Mouse (Mus musculus) urinary bladder, postnatal 36 days (tissue): Measurements from ENCODE around the gene Rab23.

Source experiments
- DNase-seq, 2 experiments: peaks; one replicate each; pipeline ENCODE4 v3.0.0; 2022; ENCODE audit warnings: low spot score in 2 of 2, mixed read lengths in 1 of 2

Gene Rab23

DNA sequence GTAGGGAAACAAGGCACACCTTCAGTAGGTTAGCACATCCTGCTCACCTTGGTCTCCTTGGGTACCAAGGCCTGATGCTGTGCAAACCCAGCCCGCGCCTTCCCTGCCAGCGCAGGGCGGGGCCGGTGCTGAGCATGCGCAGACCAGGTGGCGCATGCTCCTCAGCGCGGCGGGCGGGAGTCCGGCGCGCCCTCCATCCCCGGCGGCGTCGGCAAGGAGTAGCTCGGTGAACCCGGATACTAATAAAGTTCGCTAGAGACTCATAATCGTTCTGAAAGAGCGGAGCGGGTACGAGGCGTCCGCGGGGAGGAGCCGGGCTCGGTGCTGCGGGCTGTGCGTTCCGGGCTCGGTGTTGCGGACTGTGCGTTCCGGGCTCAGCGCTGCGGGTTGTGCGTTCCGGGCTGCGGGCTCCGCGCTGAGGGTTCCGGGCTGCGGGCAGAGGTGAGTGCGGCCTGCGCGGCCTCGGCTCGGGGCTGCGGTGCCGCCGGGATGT, at the start of gene Rab23:
TSS of gene Rab23 (plus strand) at position 155 of the 493 bp plus-strand sequence.
- DNase-seq: peak; percentile 67 to 72

DNA sequence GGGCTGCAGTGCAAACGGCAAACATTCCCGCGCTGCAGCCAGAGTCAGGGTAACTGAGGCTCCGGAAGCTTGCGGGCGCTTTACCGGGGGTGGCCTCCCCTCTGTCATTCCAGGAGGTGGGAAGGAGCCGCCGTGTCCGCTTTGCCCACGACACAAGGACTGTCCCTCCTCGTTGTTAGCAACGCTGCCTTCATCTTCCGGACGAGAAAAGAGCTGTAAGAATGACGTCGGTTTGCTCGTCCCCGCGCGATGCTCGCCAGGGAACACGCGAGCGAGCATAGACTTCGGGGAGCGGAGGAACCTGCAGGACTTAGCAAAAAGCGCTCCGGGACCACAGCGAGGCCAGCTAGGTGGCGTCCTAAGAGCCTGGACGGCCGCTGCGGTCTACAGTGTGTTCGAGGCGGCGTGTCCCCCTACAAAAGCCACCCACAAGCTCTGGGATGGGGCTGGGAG, 49.5 kb upstream of the Rab23 start:
- DNase-seq: peak; percentile 19 to 51

DNA sequence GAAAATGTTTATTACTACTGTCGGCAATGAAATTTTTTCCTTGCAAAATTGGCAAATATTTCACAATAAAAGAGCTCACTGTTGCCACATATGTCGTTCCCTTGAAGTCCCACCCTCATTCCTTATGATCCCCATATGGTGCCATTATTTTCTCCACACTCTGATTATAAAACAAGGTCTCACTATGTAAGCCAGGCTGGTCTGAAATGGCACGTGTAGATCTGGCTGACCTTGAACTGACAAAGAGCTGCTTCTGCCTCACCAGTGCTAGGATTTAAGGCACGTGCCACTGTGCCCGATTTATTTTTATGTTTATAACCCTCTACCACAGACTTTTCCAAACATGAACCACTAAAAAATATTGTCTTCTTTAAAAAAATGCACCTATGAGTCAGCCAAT, 48.2 kb upstream of the Rab23 start:
- DNase-seq: no peak

DNA sequence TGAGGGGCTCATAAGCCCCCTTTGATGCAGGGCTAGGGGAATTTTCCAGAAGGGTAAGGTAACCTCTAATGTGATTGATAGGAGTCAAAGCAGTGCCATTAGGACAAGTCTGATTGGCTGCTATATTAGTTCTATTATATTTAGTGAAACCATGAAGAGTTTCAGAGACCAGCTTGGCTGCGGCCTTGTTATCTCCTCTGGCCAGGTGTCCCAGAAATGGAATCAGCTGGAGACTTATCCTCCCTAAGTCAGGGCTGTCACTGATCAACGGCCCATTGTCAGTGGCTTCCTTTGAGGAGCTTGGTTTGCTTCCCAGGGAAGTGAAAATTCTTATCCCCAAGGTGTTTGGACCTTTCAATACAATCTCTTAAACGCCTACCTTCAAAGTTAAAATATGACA, 47.6 kb upstream of the Rab23 start:
- DNase-seq: no peak

DNA sequence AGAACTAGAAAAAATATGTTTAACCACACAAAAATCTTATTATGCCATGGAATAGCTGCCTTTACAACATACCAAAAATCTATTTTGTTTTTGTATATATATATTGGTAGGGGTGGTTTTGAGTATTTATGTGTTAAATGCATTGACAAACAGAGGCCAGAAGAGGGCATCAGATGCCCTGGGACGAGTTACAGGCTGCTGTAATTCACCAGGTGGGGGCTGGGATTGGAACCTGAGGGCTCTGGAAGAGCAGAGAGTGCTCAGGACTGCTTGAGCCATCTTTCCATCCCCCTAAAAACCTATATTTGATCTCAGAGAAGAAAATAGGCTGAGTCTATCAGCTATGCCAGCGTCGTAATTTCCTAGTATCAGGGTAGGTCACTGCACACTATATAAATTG, 47.2 kb upstream of the Rab23 start:
- no peak for DNase-seq

DNA sequence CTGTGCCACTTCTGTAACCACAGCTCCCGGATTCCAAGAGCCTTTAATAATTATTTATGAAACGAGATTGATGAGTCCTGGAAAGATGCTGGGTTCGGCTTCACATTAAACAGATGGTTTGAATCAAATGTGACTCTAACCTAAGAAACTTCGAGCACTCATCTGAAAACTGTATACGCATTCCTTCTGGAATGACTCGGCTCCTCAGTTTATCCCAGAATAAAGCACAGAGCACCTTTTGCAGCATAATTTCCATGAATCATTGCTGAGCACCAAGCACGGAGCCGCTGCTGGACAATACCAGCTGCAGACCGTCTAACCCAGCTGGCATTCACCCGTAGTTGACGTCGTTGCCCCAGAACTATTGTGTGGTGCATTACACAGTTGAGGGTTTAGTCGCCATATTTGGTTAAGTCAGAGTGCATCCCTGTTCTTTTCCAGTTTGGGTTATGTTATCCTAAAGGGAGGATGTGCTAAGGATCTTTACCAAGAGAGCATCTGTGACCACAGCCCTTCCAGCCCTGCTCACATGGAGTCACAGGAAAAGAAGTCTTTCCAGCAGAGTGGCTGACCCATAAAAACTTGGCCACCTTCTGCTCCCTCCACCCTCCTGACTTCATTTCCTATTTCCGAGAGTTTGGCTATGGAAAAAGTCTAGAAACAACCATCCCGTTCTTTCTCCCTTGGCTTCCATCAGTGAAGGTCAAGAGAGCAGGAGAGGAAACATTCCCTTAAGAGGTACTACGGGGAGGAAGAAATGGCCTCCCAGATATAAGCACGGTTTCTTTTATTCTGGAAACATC, 46.3 kb upstream of the Rab23 start:
- DNase-seq: no peak

DNA sequence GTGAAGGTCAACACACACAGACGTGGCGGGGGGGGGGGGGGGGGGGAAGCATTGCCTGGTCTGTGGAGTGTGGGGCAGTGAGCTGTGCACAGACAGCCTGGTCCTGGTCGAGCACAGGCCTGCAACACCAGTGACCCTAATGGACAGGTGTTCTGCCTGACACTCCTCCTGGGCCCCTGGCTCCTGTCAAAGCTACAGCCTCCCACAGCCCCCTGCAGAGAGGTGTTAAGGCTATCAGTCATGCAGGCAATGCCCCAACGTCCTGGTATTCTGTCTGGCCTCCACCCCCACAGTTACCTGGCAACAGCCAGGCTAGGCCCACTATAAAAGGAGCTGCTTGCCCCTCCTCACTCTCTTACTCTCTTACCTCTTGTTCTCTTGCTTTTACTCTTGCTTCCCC, 39.3 kb upstream of the Rab23 start:
- no peak for DNase-seq

DNA sequence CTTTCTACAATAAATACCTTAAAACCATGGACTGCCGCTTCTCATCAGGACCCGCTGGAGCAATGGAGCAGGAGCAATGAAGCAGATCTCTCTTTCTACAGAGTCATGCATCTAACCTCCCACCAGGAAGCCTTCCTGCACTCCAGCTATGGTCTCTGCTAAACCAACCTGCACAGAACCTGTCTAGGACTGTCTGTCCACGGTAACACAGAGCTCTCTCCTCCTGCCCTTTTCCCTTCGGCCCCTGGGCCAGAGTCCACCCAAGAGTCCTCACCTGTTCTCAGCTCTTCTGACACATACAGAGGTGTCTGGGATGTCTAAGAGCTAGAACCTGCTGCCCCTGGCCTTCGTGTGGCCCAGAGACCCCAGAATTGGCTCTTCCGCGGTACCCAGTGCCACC, 38.8 kb upstream of the Rab23 start:
- no peak for DNase-seq

DNA sequence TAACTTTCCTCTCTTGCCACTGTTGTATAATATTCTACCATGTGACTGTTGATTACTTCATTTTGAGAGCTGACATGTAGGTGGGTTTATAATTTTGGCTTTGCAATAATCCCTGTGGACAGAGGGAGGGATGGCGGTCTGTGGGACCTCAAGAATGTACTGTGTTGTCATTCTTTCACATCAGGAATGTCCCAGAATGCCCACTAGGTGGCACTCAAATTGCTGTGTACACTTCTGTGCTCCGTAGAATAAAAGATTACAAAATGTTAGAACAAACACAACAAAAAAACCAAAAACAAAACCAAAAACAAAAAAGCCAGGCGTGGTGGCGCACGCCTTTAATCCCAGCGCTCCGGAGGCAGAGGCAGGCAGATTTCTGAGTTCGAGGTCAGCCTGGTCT, 35.2 kb upstream of the Rab23 start:
- peak in 1 of 2 experiments; percentile 24 for DNase-seq

DNA sequence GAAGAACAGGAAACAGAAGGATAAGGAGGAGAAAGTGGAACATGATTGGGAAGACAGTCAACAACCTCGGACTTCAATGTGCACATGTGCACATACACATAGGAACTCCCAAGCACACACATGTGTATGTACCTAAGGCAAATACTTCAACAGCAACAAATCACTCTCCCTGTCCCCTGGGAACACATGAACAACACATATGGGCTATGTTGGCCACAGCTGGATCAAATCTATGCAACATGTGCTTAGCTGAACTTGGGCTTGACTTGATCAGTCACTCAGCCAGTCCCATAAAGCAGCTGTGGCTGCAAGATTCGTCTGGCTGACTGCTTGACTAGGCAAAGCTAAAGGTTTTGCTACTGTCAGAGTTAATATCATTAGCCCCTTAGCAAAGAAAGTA, 30.9 kb upstream of the Rab23 start:
- DNase-seq: no peak

DNA sequence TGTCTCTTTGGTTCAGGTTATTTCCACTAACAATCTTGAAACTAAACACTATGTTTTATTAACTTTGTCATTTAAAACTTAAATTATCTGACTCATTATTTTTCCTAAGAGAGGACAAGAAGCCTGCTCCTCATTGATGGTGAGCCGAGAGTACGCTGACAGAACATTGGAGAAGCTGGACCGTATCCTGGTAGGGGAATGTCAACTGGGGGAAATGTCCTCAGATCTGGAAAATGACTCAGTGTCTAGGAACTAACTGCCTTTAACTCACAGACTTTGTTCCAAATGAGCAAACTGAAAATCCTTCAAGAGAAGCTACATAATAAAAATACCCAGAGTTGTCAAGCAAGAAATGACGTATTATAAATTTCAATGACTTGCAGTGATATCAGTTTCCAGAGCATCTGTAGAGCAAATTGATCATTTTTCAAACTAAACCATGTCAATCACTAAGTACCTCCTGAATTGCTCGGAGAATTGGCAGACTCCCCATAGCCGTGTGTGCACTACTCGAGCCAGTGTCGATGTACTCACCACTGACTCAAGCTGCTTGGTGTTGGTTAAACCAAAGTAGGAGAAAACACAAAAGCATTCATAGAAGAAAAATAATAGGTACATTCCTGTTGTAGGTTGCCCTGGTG, 30.1 kb upstream of the Rab23 start:
- no peak for DNase-seq

DNA sequence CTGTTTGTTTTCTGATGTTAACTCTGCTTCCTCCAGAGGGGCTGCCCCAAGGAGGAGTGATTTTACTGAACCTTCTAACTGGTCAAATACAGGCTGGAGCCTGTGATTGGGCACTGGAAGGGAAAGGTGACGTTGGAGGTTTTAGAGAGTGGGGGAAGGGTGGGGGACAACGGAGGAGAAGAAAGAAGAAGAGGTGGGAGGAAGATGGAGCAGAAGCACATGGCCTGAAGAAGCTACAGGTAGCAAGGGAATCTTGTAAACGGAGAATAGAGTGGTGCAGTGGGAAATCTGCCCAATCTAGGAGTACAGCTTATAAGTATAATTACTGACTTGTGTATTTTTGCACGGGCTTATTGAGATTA, 29.6 kb upstream of the Rab23 start:
- no peak for DNase-seq

DNA sequence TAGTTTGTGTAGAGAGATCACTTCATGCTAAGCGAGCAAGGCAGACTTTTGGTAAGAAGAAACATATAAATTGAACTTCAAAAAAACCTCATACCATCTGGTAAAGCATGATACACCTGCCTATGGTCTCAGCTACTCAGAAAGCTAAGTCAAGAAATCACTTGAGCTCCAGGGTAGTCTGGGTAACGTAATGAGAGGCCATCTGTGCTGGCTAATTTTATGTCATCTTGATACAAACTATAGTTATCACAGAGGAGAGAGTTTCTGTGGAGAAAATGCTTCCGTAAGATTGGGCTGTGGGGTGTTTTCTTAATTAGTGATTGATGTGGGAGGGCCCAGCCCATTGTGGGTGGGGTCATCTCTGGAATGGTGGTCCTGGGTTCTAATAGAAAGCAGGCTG, 25.8 kb upstream of the Rab23 start:
- DNase-seq: no peak

DNA sequence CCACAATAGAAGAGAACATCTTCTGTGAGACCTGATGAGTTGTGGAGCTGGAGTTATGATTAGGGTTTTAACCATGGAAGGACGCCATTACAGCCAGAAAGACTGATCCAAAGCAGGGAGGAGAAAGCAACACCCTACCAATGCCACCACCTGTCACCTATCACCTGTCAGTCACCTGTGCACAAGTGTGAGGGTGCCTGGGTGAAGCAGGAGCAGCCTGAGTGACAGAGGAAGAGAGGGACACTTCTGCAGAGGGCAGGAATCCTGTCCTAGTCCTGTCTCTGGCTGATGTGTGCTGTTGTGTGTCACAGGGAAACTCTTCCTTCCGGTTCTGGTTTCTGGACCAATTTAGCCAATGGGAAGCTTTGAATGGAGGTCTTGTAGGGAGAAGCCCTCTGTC, 23.7 kb upstream of the Rab23 start:
- no peak for DNase-seq

DNA sequence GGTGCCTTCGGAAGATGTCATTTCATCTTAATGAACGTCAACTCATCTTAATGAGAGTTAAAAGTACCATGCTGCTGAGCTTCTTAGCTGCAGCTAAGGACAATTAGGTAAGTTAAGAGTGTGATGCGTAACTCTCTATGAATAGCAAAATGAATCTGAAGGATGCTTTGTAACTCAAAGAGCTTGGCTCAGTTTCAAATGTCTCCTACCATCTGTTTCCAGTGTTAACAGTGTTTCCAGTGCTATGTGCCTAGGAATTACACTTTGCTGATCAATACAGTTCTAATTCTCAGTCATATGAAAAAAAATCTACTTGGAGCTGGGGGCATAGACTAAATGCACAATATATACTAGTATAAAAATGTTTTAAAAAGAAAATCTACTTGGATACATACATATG, 18.4 kb upstream of the Rab23 start:
- DNase-seq: no peak

DNA sequence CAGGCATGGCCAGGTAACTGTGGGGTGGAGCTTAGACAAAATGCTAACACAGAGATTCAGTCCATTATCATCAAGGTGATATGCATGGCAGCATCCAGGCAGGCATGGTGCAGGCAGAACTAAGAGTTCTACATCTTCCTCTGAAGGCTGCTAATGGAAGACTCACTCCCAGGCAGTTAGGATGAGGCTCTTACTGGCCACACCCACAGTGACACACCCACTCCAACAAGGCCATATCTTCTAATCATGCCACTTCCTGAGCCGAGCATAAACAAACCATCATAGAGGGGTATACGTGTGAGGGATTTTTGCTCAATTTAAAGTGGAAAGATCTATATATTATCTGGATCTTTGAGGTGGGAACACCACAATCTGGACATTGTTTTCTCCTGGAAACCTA, 10.1 kb upstream of the Rab23 start:
- DNase-seq: no peak

DNA sequence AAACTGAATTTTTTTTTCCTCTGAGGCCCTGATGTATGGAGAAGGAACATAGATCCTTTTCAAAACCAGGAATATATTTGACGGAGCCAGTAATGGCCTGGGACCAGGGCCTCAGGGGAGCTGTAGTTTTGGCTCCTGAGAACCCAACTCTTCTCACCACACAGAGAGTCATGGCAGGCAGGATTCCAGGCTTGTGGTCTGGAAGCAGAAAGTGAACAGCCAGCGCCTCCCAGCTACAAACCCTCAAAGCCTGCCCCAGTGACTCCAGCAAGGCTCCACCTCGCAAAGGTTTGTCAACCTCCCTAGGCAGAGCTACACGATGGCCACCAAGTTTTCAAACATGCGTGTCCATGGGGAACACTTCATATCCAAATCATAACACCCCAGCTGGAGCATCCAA, 7.7 kb upstream of the Rab23 start:
- no peak for DNase-seq

DNA sequence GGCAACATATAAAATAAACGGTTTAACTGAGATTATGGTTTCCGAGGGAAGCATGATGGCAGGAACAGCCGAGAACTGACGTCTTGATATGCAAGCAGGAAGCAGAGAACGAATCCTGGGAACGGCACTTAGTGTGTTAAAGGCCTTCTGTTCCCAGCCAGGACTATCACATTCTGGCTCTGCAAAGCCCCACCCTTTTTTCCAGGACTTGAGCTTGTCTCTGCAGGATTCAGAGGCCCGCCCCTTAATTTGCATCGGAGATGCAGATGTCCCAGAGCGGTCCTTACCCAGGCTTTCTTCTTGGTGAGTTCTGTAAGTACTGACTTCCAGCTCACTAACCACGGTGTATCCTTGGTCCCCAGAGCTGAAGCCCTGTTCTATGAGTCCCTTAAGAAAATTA, 4.9 kb upstream of the Rab23 start:
- DNase-seq: no peak

DNA sequence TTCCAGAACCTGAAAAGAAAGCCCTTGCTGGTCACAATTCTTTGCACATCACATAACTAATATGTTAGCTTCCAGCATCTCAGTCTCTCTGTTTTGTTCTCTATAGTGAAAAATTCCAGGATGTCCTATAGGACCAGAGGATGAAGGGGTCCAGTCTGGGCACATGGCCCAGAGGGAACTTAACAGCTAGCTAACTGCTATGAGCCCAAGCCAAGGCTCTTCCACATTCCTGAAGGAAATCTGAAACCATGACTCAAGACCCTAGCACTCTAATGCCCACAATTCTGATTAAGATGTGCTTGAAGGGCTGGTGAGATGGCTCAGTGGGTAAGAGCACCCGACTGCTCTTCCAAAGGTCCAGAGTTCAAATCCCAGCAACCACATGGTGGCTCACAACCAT, 2.1 kb upstream of the Rab23 start:
- no peak for DNase-seq

DNA sequence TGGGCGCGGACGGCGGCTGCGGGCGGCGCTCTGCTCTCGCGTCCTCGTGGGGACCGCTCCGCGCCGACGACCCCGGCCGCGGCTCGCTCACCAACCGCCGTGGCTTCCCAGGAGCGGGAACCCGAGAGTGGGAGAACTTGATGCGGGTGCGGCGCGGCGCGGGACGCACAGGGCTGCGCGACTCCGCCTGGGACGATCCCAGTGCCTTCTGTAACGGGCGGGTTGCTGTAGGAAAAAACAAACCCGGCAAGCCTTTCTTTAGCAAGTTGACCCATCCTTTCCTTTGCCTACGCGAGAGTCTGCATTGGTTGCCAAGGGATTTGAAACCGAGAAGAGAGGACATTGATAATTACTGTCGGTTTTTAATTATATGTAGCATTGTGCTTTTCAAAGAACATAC, 544 bp downstream of the Rab23 start:
- DNase-seq: no peak

DNA sequence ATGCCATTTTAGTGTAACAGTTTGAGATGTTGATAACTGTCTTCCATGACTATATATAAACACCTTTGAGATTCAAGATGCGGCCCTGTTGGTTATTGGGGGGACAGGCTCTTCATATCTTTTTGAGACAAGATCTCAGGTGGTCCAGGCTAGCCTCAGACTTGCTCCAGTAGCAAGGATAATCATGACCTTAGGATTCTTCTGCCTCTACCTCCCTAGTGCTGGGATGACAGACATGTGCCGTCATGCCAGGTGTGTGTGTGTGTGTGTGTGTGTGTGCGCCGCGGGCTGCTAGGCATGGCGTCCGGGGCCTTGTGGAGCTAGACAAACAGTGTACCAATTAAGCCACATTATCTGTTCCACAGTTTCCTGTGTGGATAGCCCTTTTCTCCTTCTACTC, 1.3 kb downstream of the Rab23 start:
- no peak for DNase-seq

DNA sequence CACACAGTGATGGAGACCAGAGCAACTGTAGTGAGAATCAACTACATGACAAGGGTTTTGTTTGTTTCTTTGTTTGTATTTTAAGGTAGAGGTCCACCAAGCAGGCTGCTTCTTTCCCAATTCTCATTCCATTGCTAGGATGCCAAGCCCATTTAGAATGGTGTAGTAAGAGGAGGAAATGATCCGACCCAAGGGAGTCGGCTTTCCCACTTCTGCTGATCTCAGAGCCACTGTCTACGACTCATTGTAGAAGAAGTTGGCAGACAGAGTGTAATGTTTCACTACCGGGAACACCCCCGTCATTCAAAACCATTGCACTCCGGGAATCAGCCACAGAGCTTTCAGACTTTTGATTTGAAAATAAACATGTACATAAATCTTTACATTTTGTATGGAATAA, 4.8 kb downstream of the Rab23 start:
- no peak for DNase-seq

DNA sequence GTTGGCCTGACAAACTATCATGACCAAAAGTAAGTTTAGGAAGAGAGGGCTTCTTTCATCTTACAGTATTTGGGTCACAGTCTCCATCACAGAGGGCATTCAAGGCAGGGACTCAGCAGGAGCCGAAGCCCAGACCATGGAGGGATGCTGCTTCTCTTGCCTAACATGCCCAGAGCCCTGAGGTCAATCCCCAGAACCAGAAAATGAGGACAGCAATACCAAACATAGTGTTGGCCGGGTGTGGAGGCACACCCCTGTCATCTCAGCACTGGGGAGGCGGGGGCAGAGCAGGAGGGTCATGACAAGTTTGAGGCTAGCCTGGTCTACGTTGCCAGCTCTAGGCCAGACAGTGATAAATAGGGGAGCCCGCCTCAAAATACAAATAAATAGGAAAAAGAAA, 5.4 kb downstream of the Rab23 start:
- no peak for DNase-seq

DNA sequence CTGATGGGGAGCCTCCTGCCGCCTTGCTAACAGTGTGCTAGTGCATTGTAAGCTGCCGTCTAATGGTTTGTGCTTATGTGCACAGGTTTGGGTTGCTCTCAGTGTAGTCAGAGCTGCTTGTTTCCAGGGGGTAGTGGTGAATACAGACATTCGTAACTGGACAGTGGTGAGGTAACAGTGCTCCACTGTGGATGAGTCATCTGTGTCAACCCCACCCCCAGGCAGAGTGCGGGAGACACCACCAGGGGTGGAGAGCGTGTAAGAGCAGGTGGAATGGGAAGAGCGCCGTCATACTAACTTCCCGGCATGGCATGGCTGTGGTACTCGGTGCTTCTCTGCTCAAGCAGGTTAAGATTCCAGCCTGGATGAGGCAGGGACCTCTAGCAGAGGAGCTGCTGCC, 13.4 kb downstream of the Rab23 start:
- DNase-seq: no peak
